Mouse (Mus musculus) limb, embryonic 11.5 days (tissue): ENCODE data around the gene Rpl41. TPM values are rescaled to one million over a fixed set of nuclear protein-coding genes. Genes with fewer than 3 reads are reported as not detected.
"Not testable (repeated sequence)": the region's sequence is repeated elsewhere in the genome, so short reads cannot be mapped to it uniquely, and the experiment has no call there.

Experiments used
- ATAC-seq: fragments of 200-750 bp; cut with Nextera tagmentation; 2 replicates; pipeline ENCODE4 v1.8.0; 2017; ENCODE audit warnings: low read depth; ENCODE audit not compliant: insufficient number of reproducible peaks, low FRiP score, low TSS enrichment
- DNase-seq: peaks from one replicate; pipeline ENCODE4 v3.0.0-alpha.2; 2015; ENCODE audit warnings: low spot score
- H3K27ac ChIP-seq: fragments of 300-500 bp; sonication (generic); replicated peaks from 2 replicates; pipeline ENCODE4 v1.5.1; 2014; ENCODE audit warnings: low read depth, mild to moderate bottlenecking, low read length
- H3K27me3 ChIP-seq: fragments of 300-500 bp; sonication (generic); 2 replicates; pipeline ENCODE4 v1.6.1; 2014; ENCODE audit warnings: mild to moderate bottlenecking, low read length, mixed read lengths; ENCODE audit not compliant: control insufficient read depth, insufficient read depth
- H3K36me3 ChIP-seq: fragments of 300-500 bp; sonication (generic); 2 replicates; pipeline ENCODE4 v1.6.1; 2014; ENCODE audit warnings: mild to moderate bottlenecking, low read length, moderate library complexity, mixed read lengths; ENCODE audit not compliant: control insufficient read depth, insufficient read depth
- H3K4me1 ChIP-seq: fragments of 300-500 bp; sonication (generic); 2 replicates; pipeline ENCODE4 v1.6.1; 2014; ENCODE audit warnings: low read length, mixed read lengths; ENCODE audit not compliant: control insufficient read depth, insufficient read depth
- H3K4me2 ChIP-seq: fragments of 300-500 bp; sonication (generic); 2 replicates; pipeline ENCODE4 v1.6.1; 2014; ENCODE audit warnings: low read depth, mild to moderate bottlenecking, moderate library complexity; ENCODE audit not compliant: severe bottlenecking
- H3K4me3 ChIP-seq: fragments of 300-500 bp; sonication (generic); 2 replicates; pipeline ENCODE4 v1.5.1; 2014; ENCODE audit warnings: low read depth, low read length
- H3K9ac ChIP-seq: fragments of 300-500 bp; sonication (generic); 2 replicates; pipeline ENCODE4 v1.6.1; 2014; ENCODE audit warnings: mild to moderate bottlenecking, low read length
- H3K9me3 ChIP-seq: fragments of 300-500 bp; sonication (generic); 2 replicates; pipeline ENCODE4 v1.6.1; 2016; ENCODE audit warnings: low read length; ENCODE audit not compliant: control insufficient read depth
- whole genome bisulfite sequencing: fragments of 180-500 bp; shearing (Covaris S2); extraction: QIAGEN DNeasy Blood & Tissue Kit; methylation state at CpG from one replicate; pipeline ENCODE4 v1.1.7; 2014; 5-methylcytosine and 5-hydroxymethylcytosine counted together
- polyA plus RNA-seq: library from polyadenylated mRNA; unstranded; fragments of >200 nt; fragmentation: Nextera tagmentation; extraction: Ambion mirVana; gene quantifications from 2 replicates; pipeline ENCODE4 v1.2.1, GENCODE M21; 2014

Gene Rpl41
- polyA plus RNA-seq, 1 experiment from 2014 or later = 4,046 TPM

DNA sequence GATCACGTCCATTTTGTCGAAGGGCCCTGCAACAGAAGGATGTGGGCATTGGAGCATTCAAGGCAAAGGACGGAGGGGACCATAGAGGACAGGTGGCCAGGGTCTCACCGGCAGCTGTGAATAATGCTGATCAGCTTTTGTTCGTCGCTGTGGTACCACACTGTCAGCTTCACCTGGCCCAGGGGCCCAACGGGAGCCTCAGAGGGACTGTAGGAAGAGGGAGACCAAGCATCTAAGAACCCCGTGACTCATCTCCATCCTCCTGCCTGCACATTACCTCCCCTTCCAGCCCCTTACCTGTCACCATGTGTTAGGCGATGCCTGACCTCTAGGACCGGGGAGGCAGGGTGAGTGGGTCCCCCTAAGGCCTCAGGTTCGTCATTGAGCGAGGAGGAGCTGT lies 37.3 kb downstream of the Rpl41 start:
- Histone ChIP-seq H3K4me2 (no peak overlapping the region), H3K4me1 (no peaks in the 10 kb centered on the region), H3K9ac (no peak overlapping the region), H3K4me3 (no peak overlapping the region), H3K36me3 (peaks cover 2% of the 10 kb centered on the region; the same call in 1 of the 2 replicates), H3K9me3 (no peaks in the 10 kb centered on the region), H3K27me3 (peaks cover 15% of the 10 kb centered on the region), H3K27ac (no peak overlapping the region)
- WGBS = 79% methylated on average over 12 of the region's 12 CpGs
- DNase-seq = no peak
- no peak for ATAC-seq

- WGBS = 87% methylated on average over 9 of the region's 9 CpGs
- H3K9me3 ChIP-seq = no peaks in the 10 kb centered on the region
- no peak for DNase-seq
- H3K9ac ChIP-seq = no peak overlapping the region
- peaks cover 2% of the 10 kb centered on the region; the same call in 1 of the 2 replicates for H3K36me3 ChIP-seq
- no peak overlapping the region for H3K4me3 ChIP-seq
- H3K27me3 ChIP-seq = peaks cover 9% of the 10 kb centered on the region
- no peak overlapping the region for H3K27ac ChIP-seq
- no peak overlapping the region for H3K4me2 ChIP-seq
- no peaks in the 10 kb centered on the region for H3K4me1 ChIP-seq
- ATAC-seq = no peak
Measured at GRCm38 (mm10) chr10:128511189-128511588, 37.9 kb downstream of the Rpl41 start.

GRCm38 (mm10) chr10:128510301-128510700 lies 38.8 kb downstream of the Rpl41 start:
- Histone ChIP-seq H3K4me2 (no peak overlapping the region), H3K4me3 (no peak overlapping the region), H3K27ac (no peak overlapping the region), H3K9me3 (no peaks in the 10 kb centered on the region), H3K36me3 (0 out of 2 replicates have a peak, but pooled peaks cover 2% of the 10 kb centered on the region), H3K4me1 (no peaks in the 10 kb centered on the region), H3K27me3 (peaks cover under 1% of the 10 kb centered on the region; the same call in 1 of the 2 replicates), H3K9ac (no peak overlapping the region)
- DNase-seq (no peak), ATAC-seq (no peak)
- 81% methylated on average over 11 of the region's 11 CpGs for WGBS

GRCm38 (mm10) chr10:128509831-128510230 lies 39.3 kb downstream of the Rpl41 start:
- Histone ChIP-seq H3K36me3 (0 out of 2 replicates have a peak, but pooled peaks cover 2% of the 10 kb centered on the region), H3K9me3 (no peaks in the 10 kb centered on the region), H3K9ac (no peak overlapping the region), H3K4me2 (no peak overlapping the region), H3K4me3 (no peak overlapping the region), H3K27me3 (no peaks in the 10 kb centered on the region), H3K4me1 (no peaks in the 10 kb centered on the region), H3K27ac (no peak overlapping the region)
- DNase-seq = no peak
- no peak for ATAC-seq
- WGBS = 84% methylated on average over 4 of the region's 4 CpGs

DNA sequence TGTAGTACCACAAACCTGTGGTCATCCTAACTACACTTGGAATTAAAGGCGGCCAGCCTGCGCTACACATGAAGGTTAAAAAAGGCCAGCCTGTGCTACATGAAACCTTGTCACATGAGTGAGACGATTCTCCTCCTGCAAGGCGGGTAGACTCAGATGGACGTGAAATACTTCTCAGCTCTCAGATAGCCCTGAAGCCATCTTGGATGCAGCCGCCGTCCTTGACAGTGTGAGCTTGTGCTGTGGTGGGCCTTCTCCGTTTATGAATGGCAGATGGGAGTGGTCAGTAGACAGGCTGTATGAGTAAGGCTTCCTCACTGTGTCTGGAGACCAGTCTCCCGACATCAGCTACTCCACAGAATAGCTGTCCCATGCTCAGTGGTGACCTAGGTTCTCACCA lies 39.9 kb downstream of the Rpl41 start:
- Histone ChIP-seq H3K27me3 (no peaks in the 10 kb centered on the region), H3K4me1 (no peaks in the 10 kb centered on the region), H3K36me3 (0 out of 2 replicates have a peak, but pooled peaks cover 2% of the 10 kb centered on the region), H3K9ac (no peak overlapping the region), H3K4me2 (no peak overlapping the region), H3K4me3 (no peak overlapping the region), H3K27ac (no peak overlapping the region), H3K9me3 (no peaks in the 10 kb centered on the region)
- WGBS = 90% methylated on average over 9 of the region's 9 CpGs
- DNase-seq (no peak), ATAC-seq (no peak)

DNA sequence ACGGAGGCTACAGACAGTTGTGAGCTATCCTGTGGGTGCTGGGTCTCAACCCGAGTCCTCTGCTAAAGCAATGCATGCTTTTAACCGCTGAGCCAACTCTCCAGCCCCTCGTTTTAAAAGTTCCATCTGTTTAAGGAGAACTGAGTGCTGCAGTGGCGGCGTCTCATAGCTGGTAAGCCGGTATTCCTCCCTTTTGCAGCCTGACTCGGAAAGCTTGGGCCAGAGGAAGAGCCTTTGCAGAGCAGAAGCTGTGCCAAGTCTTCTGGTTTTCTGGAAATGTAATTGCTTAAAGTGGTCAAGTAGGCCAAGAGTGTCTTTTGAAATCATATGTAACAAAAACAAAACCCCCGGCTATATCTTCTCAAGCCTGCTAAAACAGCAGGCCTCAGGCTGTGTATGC lies 40.8 kb downstream of the Rpl41 start:
- no peaks in the 10 kb centered on the region for H3K9me3 ChIP-seq
- no peak overlapping the region for H3K4me2 ChIP-seq
- no peak overlapping the region for H3K9ac ChIP-seq
- whole genome bisulfite sequencing = 82% methylated on average over 9 of the region's 9 CpGs
- no peak overlapping the region for H3K27ac ChIP-seq
- no peak for DNase-seq
- H3K4me1 ChIP-seq = no peaks in the 10 kb centered on the region
- 0 out of 2 replicates have a peak, but pooled peaks cover 2% of the 10 kb centered on the region for H3K36me3 ChIP-seq
- H3K4me3 ChIP-seq = no peak overlapping the region
- no peaks in the 10 kb centered on the region for H3K27me3 ChIP-seq
- ATAC-seq = no peak

DNA sequence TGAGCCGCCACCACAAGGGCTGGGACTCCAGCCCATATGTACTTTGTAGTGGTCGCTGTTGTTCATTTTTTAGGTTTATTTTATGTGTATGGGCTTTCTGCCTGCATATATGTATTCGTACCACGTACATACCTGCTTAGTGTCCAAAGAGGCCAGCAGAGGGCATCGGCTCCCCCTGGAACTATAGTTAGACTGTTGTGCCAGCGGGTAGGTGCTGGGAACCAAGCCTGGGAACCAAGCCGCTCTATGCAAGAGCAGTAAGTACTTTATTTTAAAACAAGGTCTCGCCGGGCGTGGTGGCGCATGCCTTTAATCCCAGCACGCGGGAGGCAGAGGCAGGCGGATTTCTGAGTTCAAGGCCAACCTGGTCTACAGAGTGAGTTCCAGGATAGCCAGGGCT lies 43.1 kb downstream of the Rpl41 start:
- no peak overlapping the region for H3K4me3 ChIP-seq
- H3K9me3 ChIP-seq = no peaks in the 10 kb centered on the region
- no peak overlapping the region for H3K4me2 ChIP-seq
- WGBS = 96% methylated on average over 14 of the region's 14 CpGs
- DNase-seq (no peak), ATAC-seq (no peak)
- 0 out of 2 replicates have a peak, but pooled peaks cover 2% of the 10 kb centered on the region for H3K36me3 ChIP-seq
- no peaks in the 10 kb centered on the region for H3K27me3 ChIP-seq
- no peaks in the 10 kb centered on the region for H3K4me1 ChIP-seq
- no peak overlapping the region for H3K9ac ChIP-seq
- no peak overlapping the region for H3K27ac ChIP-seq

DNA sequence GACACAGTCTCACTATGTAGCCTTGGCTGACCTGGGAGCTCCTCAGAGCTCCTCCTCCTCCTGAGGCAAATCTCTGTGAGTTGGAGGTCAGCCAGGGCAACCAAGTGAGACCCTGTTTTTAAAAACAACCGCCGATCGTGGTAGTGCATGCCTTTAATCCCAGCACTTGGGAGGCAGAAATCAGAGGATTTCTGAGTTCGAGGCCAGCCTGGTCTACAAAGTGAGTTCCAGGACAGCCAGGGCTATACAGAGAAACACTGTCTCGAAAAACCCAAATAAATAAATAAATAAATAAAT lies 43.8 kb downstream of the Rpl41 start:
- not testable (repeated sequence) for H3K9me3 ChIP-seq, H3K4me2 ChIP-seq, H3K9ac ChIP-seq, H3K27ac ChIP-seq, H3K36me3 ChIP-seq, H3K4me3 ChIP-seq, H3K4me1 ChIP-seq, DNase-seq, ATAC-seq, H3K27me3 ChIP-seq
- 91% methylated on average over 5 of the region's 5 CpGs for WGBS

- ATAC-seq = no peak
- WGBS = 77% methylated on average over 9 of the region's 9 CpGs
- Histone ChIP-seq H3K9ac (no peak overlapping the region), H3K9me3 (no peaks in the 10 kb centered on the region), H3K4me3 (no peak overlapping the region), H3K4me1 (no peaks in the 10 kb centered on the region), H3K27ac (no peak overlapping the region), H3K36me3 (0 out of 2 replicates have a peak, but pooled peaks cover 2% of the 10 kb centered on the region), H3K4me2 (no peak overlapping the region), H3K27me3 (no peaks in the 10 kb centered on the region)
- no peak for DNase-seq
Measured at GRCm38 (mm10) chr10:128504641-128505370, 44.3 kb downstream of the Rpl41 start.
